Mouse (Mus musculus) embryonic fibroblast, embryonic 13.5 days (primary cell): Measurements from ENCODE around the gene Il17rc. TPM values are rescaled to one million over a fixed set of nuclear protein-coding genes. Genes with fewer than 3 reads are reported as not detected.

ENCODE experiments used
- H3K27ac ChIP-seq: 2 replicates; pipeline ENCODE4 v1.5.1; 2012; ENCODE audit warnings: low read length, control low read depth, inconsistent platforms; ENCODE audit not compliant: insufficient read depth
- H3K4me1 ChIP-seq: 2 replicates; pipeline ENCODE4 v1.6.1; 2011; ENCODE audit warnings: low read length; ENCODE audit not compliant: control insufficient read depth, insufficient read depth
- H3K4me3 ChIP-seq: 2 replicates; pipeline ENCODE4 v1.5.1; 2011; ENCODE audit warnings: mild to moderate bottlenecking, control low read depth, low read length; ENCODE audit not compliant: insufficient read depth
- CTCF ChIP-seq: IDR thresholded peaks from 2 replicates; pipeline ENCODE4 v1.5.1; 2011; ENCODE audit warnings: mild to moderate bottlenecking, control low read depth, low read length, moderate library complexity, borderline replicate concordance; ENCODE audit not compliant: insufficient read depth
- POLR2A ChIP-seq: IDR thresholded peaks from 2 replicates; pipeline ENCODE4 v1.6.1; 2011; ENCODE audit warnings: low read depth, mild to moderate bottlenecking, control low read depth, low read length, moderate library complexity
- polyA plus RNA-seq: library from polyadenylated mRNA; stranded (reverse); fragments of >200 nt; gene quantifications from 2 replicates; pipeline ENCODE4 v1.2.4, GENCODE M21; 2011; ENCODE audit warnings: low read depth; ENCODE audit not compliant: missing spikeins, insufficient read length

Il17rc gene
- polyA plus RNA-seq, 1 experiment, result 23.5 TPM

DNA sequence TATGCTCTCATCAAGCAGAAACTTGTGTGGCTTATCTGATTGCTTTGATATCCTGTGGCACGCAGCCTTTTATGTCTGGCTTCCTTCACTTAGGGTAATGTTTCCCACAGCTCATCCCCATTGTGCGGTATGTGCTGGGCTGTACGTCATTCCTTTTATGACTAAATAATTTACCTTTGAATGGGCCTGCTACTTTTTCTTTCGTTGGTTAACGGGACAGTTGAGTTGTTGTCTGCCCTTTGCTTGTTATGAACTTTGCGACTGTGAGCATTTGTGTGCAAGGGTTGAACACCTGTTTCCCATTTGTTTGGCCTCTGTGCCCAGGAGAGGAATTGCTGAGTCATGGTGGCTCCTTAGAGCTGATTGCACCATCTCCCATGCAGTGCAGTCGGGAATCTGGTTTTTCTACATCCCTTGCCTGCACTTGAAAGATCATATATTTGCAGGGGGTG lies 15.9 kb downstream of the Il17rc start:
- Histone ChIP-seq H3K4me1 (peaks cover 11% of the 10 kb centered on the region), H3K27ac (peak overlapping the region; percentile 84), H3K4me3 (no peak overlapping the region)
- TF ChIP-seq POLR2A (no peak), CTCF (no peak)

DNA sequence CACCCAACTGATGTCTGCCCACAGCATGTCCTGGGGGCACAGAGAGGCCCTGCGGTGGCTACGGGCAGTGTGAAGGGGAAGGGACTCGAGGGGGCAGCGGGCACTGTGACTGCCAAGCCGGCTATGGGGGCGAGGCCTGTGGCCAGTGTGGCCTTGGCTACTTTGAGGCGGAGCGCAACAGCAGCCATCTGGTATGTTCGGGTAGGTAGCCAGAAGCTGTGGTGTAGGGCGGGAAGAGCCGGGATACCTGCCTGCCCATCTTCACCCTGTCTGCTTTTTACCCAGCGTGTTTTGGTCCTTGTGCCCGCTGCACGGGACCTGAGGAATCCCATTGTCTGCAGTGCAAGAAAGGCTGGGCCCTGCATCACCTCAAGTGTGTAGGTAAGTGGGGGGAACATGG lies 18.2 kb downstream of the Il17rc start:
- peaks cover 11% of the 10 kb centered on the region for H3K4me1 ChIP-seq
- H3K27ac ChIP-seq, result no peak overlapping the region
- TF ChIP-seq POLR2A (no peak), CTCF (no peak)
- H3K4me3 ChIP-seq, result no peak overlapping the region

DNA sequence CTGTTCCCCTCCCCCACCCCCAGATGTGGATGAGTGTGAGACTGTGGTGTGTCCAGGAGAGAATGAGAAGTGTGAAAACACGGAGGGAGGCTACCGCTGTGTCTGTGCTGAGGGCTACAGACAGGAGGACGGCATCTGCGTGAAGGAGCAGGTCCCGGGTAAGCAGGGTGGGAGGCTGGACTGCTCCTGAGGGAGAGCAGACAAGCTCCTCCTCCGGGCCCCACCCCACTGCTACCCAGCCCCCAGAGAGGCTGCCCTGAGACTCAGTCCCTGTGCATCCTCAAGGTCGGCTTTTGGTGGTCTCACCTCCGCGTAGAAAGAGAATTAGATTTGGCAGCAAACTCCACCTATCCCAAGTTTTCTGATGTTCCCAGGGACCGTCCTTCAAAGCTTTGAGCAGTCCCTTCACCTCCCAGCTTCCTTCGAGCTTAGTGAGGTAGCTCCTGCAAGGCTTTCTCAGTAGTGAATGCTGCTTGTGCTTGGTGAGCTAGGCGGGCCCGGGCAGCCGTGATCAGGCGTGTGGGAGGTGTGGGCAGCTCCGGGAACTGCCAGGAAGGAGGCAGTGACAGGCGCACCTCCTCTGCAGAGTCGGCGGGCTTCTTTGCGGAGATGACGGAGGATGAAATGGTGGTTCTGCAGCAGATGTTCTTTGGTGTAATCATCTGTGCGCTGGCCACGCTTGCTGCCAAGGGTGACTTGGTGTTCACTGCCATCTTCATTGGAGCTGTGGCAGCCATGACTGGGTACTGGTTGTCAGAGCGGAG lies 21.1 kb downstream of the Il17rc start:
- no peak overlapping the region for H3K4me3 ChIP-seq
- H3K4me1 ChIP-seq, result peaks cover 4% of the 10 kb centered on the region
- TF ChIP-seq CTCF (no peak), POLR2A (no peak)
- H3K27ac ChIP-seq, result no peak overlapping the region

DNA sequence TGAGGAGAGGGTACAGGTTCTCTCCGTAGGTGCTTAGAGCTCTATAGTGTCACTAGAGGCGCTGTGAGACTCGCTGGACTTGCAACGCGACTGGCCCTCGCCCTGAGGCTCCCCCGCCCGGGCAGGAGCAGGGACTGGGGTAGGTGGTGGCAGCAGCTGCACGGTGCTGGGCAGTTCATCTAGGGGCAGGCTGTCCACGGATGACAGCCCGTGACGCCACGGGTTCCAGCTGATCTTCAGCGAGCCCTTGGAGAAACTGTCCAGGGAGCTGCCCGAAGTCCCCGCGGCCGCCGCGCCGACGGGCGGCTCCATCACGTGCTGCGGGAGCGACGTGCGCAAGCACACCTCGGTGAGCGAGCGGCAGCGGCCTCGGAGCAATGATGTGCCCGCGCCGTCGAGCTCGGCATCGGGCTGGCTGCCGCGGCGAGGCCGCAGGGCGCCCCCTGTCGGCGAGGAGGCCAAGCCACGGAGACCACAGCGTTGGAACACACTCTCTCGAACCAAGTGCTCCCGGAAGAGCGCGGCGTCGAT lies 23.1 kb downstream of the Il17rc start:
- Histone ChIP-seq H3K4me3 (peak overlapping the region; percentile 6; the same call in 1 of the 2 replicates), H3K27ac (no peak overlapping the region), H3K4me1 (no peaks in the 10 kb centered on the region)
- peak; percentile 77 for TF ChIP-seq CTCF
- 0 out of 2 replicates have a peak, but pooled peaks have one; percentile 40 for TF ChIP-seq POLR2A

DNA sequence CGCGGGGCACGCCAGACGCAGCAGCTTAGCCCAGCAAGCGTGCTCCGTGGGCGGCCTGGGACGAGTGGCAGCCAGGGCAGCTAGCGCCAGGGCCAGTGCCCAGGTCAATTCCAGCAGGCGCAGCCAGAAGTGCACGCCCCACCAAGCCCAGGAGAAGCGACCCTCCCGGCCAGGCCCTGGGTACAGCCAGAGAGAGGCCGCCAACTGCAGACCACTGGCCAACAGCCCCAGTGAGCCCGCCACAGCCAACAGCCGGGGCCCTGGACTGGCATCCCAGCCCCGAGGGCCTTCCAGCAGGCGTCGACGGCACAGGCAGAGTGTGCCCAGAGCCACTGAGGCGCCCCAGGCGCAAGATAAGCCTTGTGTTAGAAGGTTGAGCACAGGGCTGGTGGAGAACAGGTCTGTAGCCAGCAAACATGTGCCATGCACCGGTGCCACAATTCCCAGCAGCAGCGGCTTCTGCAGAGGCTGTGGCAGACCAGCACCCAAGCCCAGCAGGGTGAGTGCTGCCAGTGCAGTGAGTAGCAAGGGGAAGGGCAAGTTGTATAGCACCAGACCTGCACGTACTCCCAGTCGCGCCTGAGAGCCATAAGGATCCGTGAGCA lies 23.9 kb downstream of the Il17rc start:
- no peaks in the 10 kb centered on the region for H3K4me1 ChIP-seq
- no peak overlapping the region for H3K27ac ChIP-seq
- H3K4me3 ChIP-seq, result no peak overlapping the region
- TF ChIP-seq CTCF, result no peak
- no peak for TF ChIP-seq POLR2A

DNA sequence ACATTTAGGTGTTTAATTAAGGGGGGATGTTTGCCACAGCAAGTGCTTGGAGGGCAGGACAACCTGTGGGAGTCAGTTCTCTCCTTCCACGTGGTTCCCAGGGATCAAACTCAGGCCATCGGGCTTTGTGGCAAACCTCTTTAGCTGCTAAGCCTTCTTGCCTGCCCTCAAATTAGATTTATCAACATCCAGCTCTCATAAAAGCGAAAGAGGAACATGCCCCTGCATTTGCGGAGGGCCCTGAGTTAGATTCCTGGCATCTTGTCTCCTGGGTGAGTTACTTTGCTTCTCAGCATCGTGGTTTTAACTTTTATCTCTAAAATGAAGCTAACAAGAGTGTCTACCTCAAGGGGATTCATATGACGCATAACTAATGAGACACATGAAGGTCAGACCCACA lies 28.1 kb downstream of the Il17rc start:
- H3K27ac ChIP-seq, result no peak overlapping the region
- no peak overlapping the region for H3K4me3 ChIP-seq
- no peaks in the 10 kb centered on the region for H3K4me1 ChIP-seq
- no peak for TF ChIP-seq POLR2A

DNA sequence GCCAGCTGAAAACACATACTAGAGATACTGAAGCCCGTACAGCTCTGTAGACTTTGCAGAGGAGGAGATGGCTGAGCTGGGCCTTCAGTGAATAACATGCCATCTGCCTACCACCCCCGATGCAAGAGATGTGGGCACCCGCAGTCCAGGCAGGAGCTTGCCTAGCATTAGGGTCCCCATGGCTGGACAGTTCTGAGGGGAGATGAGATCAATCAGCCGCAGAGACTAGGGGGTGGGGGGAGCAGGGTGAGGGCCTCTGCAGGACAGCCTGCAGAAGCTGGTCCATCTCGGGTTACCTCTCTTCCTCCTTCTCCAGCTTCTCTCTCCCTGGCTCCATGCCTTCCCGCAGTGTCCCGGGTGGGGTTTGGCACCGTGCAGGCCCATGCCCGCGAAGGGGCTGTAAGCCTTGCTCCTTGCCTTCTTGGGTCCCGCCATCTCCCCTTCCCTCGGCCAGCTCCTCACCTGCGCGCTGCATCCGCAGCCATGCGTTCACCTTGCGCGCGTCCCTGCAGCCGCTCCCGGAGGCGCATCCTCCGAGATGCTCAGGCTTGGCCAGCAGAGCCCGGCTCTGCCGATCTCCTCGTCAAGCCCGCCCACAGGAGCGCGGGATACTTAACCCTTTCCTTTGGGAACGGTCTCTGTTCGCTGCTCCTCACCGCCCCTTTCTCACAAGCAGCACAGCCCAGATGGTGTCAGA lies 30.3 kb downstream of the Il17rc start, which contains the start of gene Prrt3:
Gene Prrt3, minus strand, starts transcription at position 544 of the 697 bp plus-strand sequence.
- H3K27ac ChIP-seq, result no peak within 1 kb of the TSS
- H3K4me1 ChIP-seq, result no peaks in the 10 kb centered on the region
- no peak for TF ChIP-seq POLR2A
- TF ChIP-seq CTCF, result no peak
- H3K4me3 ChIP-seq, result no peak within 1 kb of the TSS

DNA sequence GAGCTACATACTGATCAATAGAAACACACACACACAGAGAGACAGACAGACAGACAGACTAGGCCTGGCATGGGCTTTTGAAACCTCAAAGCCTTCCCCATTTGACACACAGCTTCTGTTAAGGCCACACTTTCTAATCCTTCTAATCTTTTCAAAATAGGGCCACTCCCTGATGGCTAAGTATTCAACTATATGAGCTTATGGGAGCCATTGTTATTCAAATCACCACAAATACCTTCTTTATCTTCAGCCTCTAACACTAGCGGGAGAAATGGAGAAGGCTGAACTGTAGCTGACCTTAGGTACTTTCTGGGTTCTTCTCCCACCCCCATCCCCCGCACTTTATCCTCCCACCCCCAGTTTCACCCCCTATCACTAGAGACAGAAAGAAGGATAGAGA lies 31.6 kb downstream of the Il17rc start:
- Histone ChIP-seq H3K4me3 (no peak overlapping the region), H3K4me1 (no peaks in the 10 kb centered on the region), H3K27ac (no peak overlapping the region)
- TF ChIP-seq CTCF (no peak), POLR2A (no peak)

DNA sequence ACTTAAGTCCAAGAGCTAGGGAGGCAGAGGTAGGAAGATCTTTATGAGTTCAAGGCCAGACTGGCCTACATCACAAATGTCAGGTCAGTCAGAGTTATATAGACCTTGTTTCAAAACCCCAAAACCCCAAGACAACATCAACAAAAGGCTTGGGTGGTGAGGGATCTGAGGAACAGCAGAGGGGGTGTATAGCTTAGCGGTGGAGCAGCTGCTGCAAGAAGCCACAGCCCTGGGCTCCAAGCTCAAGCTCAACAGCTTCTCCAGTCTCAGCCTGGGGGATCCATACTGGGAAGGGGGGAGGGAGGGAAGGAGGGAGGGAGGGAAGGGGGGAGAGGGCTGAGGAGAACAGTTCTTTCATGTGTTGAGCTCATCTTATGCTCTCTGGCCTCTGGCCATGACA lies 34.5 kb downstream of the Il17rc start:
- TF ChIP-seq POLR2A, result no peak
- no peak for TF ChIP-seq CTCF
- no peak overlapping the region for H3K27ac ChIP-seq

DNA sequence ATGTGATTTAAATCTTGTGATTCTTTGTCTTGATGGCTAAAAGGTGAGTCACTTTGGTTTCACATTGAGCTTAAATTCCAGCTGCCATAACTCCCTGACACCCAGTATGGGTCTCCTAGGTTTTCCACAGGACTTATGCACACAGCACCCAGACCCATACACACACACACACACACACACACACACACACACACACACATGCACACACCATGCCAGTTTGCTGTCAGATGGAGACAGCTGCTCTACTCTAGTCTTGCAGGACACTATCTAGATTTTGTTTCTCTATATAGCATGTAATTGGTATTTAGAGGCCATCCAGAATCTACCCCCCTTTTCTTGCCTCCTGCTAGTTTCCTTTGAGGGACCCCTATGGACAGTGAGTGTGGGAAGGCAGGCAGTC lies 35.9 kb downstream of the Il17rc start:
- H3K27ac ChIP-seq, result no peak overlapping the region
- H3K4me3 ChIP-seq, result no peak overlapping the region
- TF ChIP-seq POLR2A (no peak), CTCF (no peak)
- H3K4me1 ChIP-seq, result no peaks in the 10 kb centered on the region

More for the DNA sequence above, 34.5 kb downstream of the Il17rc start:
- no peak overlapping the region for H3K4me3 ChIP-seq
- no peaks in the 10 kb centered on the region for H3K4me1 ChIP-seq
